Mouse (Mus musculus) MEL (cell line): ENCODE results near the gene Gadd45a. TPM values are rescaled to one million over a fixed set of nuclear protein-coding genes. Genes with fewer than 3 reads are reported as not detected.
A peak's percentile ranks its signal among the peaks of the same experiment; 100 is the strongest.

ENCODE experiments used
- DNase-seq: peaks from one replicate; pipeline ENCODE4 v3.0.0; 2011; ENCODE audit warnings: low read depth, low spot score
- H3K27ac ChIP-seq: 2 replicates; pipeline ENCODE4 v1.5.1; 2012; ENCODE audit warnings: low read depth, mild to moderate bottlenecking, control low read depth, low read length, moderate library complexity; ENCODE audit not compliant: control insufficient read depth
- H3K27me3 ChIP-seq, 2 experiments: fragments of 150-350 bp in 1 of 2; sonication (generic) in 1 of 2; 2 replicates each; pipeline ENCODE4 v1.6.1; 2012; ENCODE audit warnings: low read length in 2 of 2, mild to moderate bottlenecking in 2 of 2, improper control_type of control experiment in 1 of 2, moderate library complexity in 1 of 2; ENCODE audit not compliant: insufficient read depth in 2 of 2, control insufficient read depth in 1 of 2
- H3K36me3 ChIP-seq, 2 experiments: 2 replicates each; pipeline ENCODE4 v1.6.1; 2012 to 2014; ENCODE audit warnings: low read length in 2 of 2, improper control_type of control experiment in 1 of 2, inconsistent platforms in 1 of 2, mild to moderate bottlenecking in 1 of 2; ENCODE audit not compliant: insufficient read depth in 2 of 2, control insufficient read depth in 1 of 2
- H3K4me1 ChIP-seq, 2 experiments: fragments of 150-350 bp in 1 of 2; sonication (generic) in 1 of 2; 2 replicates each; pipeline ENCODE4 v1.6.1; 2012; ENCODE audit warnings: low read length in 2 of 2, improper control_type of control experiment in 1 of 2, mild to moderate bottlenecking in 1 of 2; ENCODE audit not compliant: insufficient read depth in 2 of 2, control insufficient read depth in 1 of 2
- H3K4me3 ChIP-seq, 2 experiments: fragments of 150-350 bp in 1 of 2; sonication (generic) in 1 of 2; 2 replicates each; pipeline ENCODE4 v1.5.1; 2012; ENCODE audit warnings: low read depth in 2 of 2, low read length in 2 of 2, mild to moderate bottlenecking in 2 of 2, moderate library complexity in 2 of 2, control low read depth in 1 of 2, improper control_type of control experiment in 1 of 2; ENCODE audit not compliant: control insufficient read depth in 1 of 2, insufficient read depth in 1 of 2
- H3K79me2 ChIP-seq: 2 replicates; pipeline ENCODE4 v1.6.1; 2012; ENCODE audit warnings: mild to moderate bottlenecking, low read length, moderate library complexity; ENCODE audit not compliant: control insufficient read depth, poor library complexity, insufficient read depth
- H3K9ac ChIP-seq: 2 replicates; pipeline ENCODE4 v1.6.1; 2012; ENCODE audit warnings: low read depth, mild to moderate bottlenecking, control low read depth, low read length, moderate library complexity; ENCODE audit not compliant: control insufficient read depth, poor library complexity, severe bottlenecking
- H3K9me3 ChIP-seq: fragments of 150-350 bp; sonication (generic); replicated peaks from 2 replicates; pipeline ENCODE4 v1.6.1; 2012; ENCODE audit warnings: mild to moderate bottlenecking, low read length, improper control_type of control experiment, moderate library complexity; ENCODE audit not compliant: insufficient read depth
- CTCF ChIP-seq, 3 experiments: IDR thresholded peaks in 2 of 3; conservative IDR thresholded peaks in 1 of 3; 2 replicates each; pipeline ENCODE4 v1.5.1; 2011 to 2012; ENCODE audit warnings: low read length in 3 of 3, low read depth in 2 of 3, mild to moderate bottlenecking in 2 of 3, improper control_type of control experiment in 1 of 3, inconsistent platforms in 1 of 3, mixed read lengths in 1 of 3, moderate library complexity in 1 of 3; ENCODE audit not compliant: control insufficient read depth in 1 of 3, insufficient read depth in 1 of 3, poor library complexity in 1 of 3, severe bottlenecking in 1 of 3
- ELF1 ChIP-seq: IDR thresholded peaks from 2 replicates; pipeline ENCODE4 v1.6.1; 2014; ENCODE audit warnings: low read depth, mild to moderate bottlenecking, inconsistent platforms, low read length, improper control_type of control experiment, moderate library complexity
- EP300 ChIP-seq, 2 experiments: IDR thresholded peaks; 2 replicates each; pipeline ENCODE4 v1.6.1; 2011; ENCODE audit warnings: improper control_type of control experiment in 2 of 2, low read length in 2 of 2, low read depth in 1 of 2, mild to moderate bottlenecking in 1 of 2
- ETS1 ChIP-seq: IDR thresholded peaks from 2 replicates; pipeline ENCODE4 v1.6.1; 2012; ENCODE audit warnings: low read depth, mild to moderate bottlenecking, inconsistent platforms, low read length, improper control_type of control experiment, moderate library complexity
- GATA1 ChIP-seq: IDR thresholded peaks from 2 replicates; pipeline ENCODE4 v1.6.1; 2011; ENCODE audit warnings: low read depth, low read length, improper control_type of control experiment
- JUND ChIP-seq: IDR thresholded peaks from 2 replicates; pipeline ENCODE4 v1.6.1; 2011; ENCODE audit warnings: low read depth, mild to moderate bottlenecking, improper control_type of control experiment, low read length
- MAFK ChIP-seq: IDR thresholded peaks from 2 replicates; pipeline ENCODE4 v1.6.1; 2011; ENCODE audit warnings: low read depth, mild to moderate bottlenecking, low read length, improper control_type of control experiment, borderline replicate concordance
- MAZ ChIP-seq: IDR thresholded peaks from 2 replicates; pipeline ENCODE4 v1.6.1; 2012; ENCODE audit warnings: low read depth, mild to moderate bottlenecking, inconsistent platforms, low read length, improper control_type of control experiment
- MXI1 ChIP-seq: IDR thresholded peaks from 2 replicates; pipeline ENCODE4 v1.6.1; 2011; ENCODE audit warnings: mild to moderate bottlenecking, low read depth, low read length, improper control_type of control experiment
- POLR2AphosphoS2 ChIP-seq: IDR thresholded peaks from 2 replicates; pipeline ENCODE4 v1.6.1; 2011; ENCODE audit warnings: low read length, improper control_type of control experiment
- TAL1 ChIP-seq: IDR thresholded peaks from 2 replicates; pipeline ENCODE4 v1.6.1; 2012; ENCODE audit warnings: mild to moderate bottlenecking, inconsistent platforms, low read length, moderate library complexity, mixed read lengths
- TCF12 ChIP-seq: IDR thresholded peaks from 2 replicates; pipeline ENCODE4 v1.6.1; 2014; ENCODE audit warnings: low read depth, mild to moderate bottlenecking, inconsistent platforms, low read length, improper control_type of control experiment, moderate library complexity
- ZNF384 ChIP-seq: IDR thresholded peaks from 2 replicates; pipeline ENCODE4 v1.6.1; 2012; ENCODE audit warnings: low read depth, mild to moderate bottlenecking, inconsistent platforms, low read length, improper control_type of control experiment
- polyA plus RNA-seq, 2 experiments: library from polyadenylated mRNA; stranded (reverse) in 1 of 2; unstranded in 1 of 2; fragments of >175 nt in 1 of 2; fragments of >200 nt in 1 of 2; gene quantifications; 2 replicates each; pipeline versions ENCODE4 v1.2.1 to v1.2.4; 2012; ENCODE audit warnings: low replicate concordance in 2 of 2, low read depth in 1 of 2; ENCODE audit not compliant: insufficient read length in 2 of 2, insufficient read depth in 1 of 2, missing spikeins in 1 of 2
- total RNA-seq: library from RNA; depleted of rRNA; stranded (reverse); fragments of 300-350 nt; gene quantifications from 2 replicates; pipeline ENCODE4 v1.2.3, GENCODE M21; 2012

Gadd45a gene
- total and polyA plus RNA-seq, 3 experiments = 18.1 to 37.4 TPM; not detected in 1

DNA sequence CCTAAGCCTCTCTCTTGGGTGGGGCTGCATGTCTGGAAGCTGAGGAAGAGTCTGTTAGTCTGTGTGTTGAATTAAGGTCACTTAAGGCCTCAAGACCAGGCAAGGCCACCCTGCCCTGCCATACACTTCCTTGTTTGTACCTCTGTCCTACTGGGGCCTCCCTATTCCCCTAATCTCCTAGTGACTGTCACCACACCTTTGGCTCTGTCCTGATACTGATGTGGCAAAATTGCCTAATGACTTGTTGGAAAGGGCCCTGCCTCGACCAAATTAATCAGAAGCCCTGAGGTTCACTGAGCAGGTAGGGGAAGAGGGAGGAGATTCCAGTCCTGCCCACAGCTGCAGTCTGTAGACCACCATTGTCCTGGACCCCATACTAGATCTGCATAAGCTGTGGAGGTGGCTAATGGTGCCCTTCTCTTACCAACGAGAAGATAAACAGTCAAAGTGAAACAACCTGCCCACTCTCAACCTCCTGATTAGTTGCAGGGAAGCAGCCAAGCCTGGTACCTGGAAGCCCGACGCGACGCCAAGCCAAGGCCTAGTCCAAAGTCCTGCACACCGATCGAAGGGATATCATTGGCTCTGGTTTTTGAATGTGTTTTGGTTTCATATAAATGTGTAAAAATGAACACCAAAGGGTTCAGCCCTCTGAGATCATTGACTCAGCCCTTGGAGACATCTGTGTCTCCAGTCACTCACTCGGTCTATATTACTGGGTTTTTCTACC is 23.1 kb downstream of the Gadd45a start:
- Histone ChIP-seq H3K36me3 (peaks cover 7 to 46% of the 10 kb centered on the region in 2 experiments), H3K27ac (no peak overlapping the region), H3K27me3 (no peaks in the 10 kb centered on the region), H3K79me2 (no peaks in the 10 kb centered on the region), H3K9ac (no peak overlapping the region), H3K4me1 (peaks cover 44 to 46% of the 10 kb centered on the region in 2 experiments), H3K9me3 (no peaks in the 10 kb centered on the region), H3K4me3 (no peak overlapping the region)
- DNase-seq = peak; percentile 51
- TF ChIP-seq TCF12 = 0 out of 2 replicates have a peak, but pooled peaks have one; percentile 47
- TF ChIP-seq JUND = no peak
- TF ChIP-seq GATA1 = peak; percentile 29; the same call in 1 of the 2 replicates
- TF ChIP-seq ETS1 = peak; percentile 47; the same call in 1 of the 2 replicates
- no peak for TF ChIP-seq MAFK
- no peak for TF ChIP-seq ZNF384
- no peak for TF ChIP-seq CTCF (IDR thresholded peaks at IDR 0.05 in 2 of 3, conservative IDR thresholded peaks at IDR 0.05 in 1 of 3; ENCODE audit: control insufficient read depth in 1 of 3, insufficient read depth in 1 of 3, low read depth in 2 of 3, low read length in 3 of 3, poor library complexity in 1 of 3, severe bottlenecking in 1 of 3)
- TF ChIP-seq ELF1 = peak; percentile 68; the same call in 1 of the 2 replicates
- peak; percentile 21; the same call in 1 of the 2 replicates for TF ChIP-seq TAL1
- TF ChIP-seq EP300 (IDR thresholded peaks at IDR 0.05; ENCODE audit: low read depth in 1 of 2, low read length in 2 of 2) = peak; percentile 60 to 76
- TF ChIP-seq POLR2AphosphoS2 = no peak

DNA sequence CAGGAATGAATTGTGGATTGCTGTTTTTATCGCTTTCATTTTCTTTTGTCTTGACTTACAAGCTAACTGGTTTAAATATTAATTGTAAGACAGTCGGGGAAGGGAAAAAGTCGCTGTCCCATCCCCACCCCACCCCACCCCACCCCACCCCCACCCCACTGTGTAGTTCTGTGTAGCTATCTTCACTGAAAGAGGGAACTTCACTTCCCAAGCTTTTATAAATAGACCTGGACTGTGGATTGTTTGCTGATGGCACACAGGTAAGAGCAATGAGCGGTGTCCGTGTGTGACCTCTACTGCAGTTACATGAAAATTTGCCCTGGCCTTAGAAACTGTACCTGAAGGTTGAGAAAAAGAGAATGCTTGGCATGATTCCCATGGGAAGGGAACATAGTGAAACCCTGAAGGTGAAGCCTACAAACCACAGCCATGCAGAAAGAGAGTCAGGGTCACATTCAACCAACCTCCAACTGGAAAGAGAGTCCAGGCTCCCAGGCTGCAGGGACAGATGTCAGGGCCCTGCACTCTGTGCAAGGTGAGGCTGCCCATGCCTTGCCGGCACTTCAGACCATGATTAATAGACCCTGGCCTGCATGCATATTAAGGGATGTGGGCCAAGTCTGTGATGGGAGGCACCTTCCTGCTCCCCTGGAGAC is 23.8 kb downstream of the Gadd45a start:
- Histone ChIP-seq H3K9ac (no peak overlapping the region), H3K9me3 (no peaks in the 10 kb centered on the region), H3K27me3 (no peaks in the 10 kb centered on the region), H3K27ac (no peak overlapping the region), H3K36me3 (peaks cover 5 to 46% of the 10 kb centered on the region in 2 experiments), H3K79me2 (no peaks in the 10 kb centered on the region), H3K4me1 (peaks cover 44 to 46% of the 10 kb centered on the region in 2 experiments), H3K4me3 (no peak overlapping the region)
- no peak for DNase-seq
- TF ChIP-seq MXI1 = 0 out of 2 replicates have a peak, but pooled peaks have one; percentile 10
- TF ChIP-seq MAZ = no peak
